Mouse (Mus musculus) c-Kit-negative CD71-positive TER-119-positive erythroid progenitor cells, embryonic 14.5 days (primary cell): ENCODE results near the gene Olfr15.
"Not testable (repeated sequence)": the region's sequence is repeated elsewhere in the genome, so short reads cannot be mapped to it uniquely, and the experiment has no call there.

Source experiments
- DNase-seq: peaks from one replicate; pipeline ENCODE4 v3.0.0-alpha.2; 2013; ENCODE audit warnings: low read depth, low spot score

Olfr15 gene

GRCm38 (mm10) chr16:3830588-3831109, at the start of gene Olfr15:
Olfr15 (plus strand) TSS chr16:3830878.
- DNase-seq: no peak

- DNase-seq: no peak
Measured at GRCm38 (mm10) chr16:3781237-3781636, 49.4 kb upstream of the Olfr15 start.

GRCm38 (mm10) chr16:3788394-3788793, 42.3 kb upstream of the Olfr15 start:
- DNase-seq: no peak

- DNase-seq: no peak
Measured at GRCm38 (mm10) chr16:3808176-3808575, 22.5 kb upstream of the Olfr15 start.

- not testable (repeated sequence) for DNase-seq
Measured at GRCm38 (mm10) chr16:3814667-3815066, 16.0 kb upstream of the Olfr15 start.

- DNase-seq: no peak
Measured at GRCm38 (mm10) chr16:3820202-3820601, 10.5 kb upstream of the Olfr15 start.

- no peak for DNase-seq
Measured at GRCm38 (mm10) chr16:3828021-3828420, 2.7 kb upstream of the Olfr15 start.

- DNase-seq: no peak
Measured at GRCm38 (mm10) chr16:3829727-3830126, 951 bp upstream of the Olfr15 start.

- DNase-seq: no peak
Measured at GRCm38 (mm10) chr16:3835461-3835860, 4.8 kb downstream of the Olfr15 start.

- no peak for DNase-seq
Measured at GRCm38 (mm10) chr16:3839157-3839885, 8.6 kb downstream of the Olfr15 start.

GRCm38 (mm10) chr16:3842989-3843388, 12.3 kb downstream of the Olfr15 start:
- DNase-seq: no peak

GRCm38 (mm10) chr16:3843796-3844195, 13.1 kb downstream of the Olfr15 start:
- no peak for DNase-seq

- peak; percentile 91 for DNase-seq
Measured at GRCm38 (mm10) chr16:3846711-3847518, 16.2 kb downstream of the Olfr15 start, which contains the start of gene Zfp174. Zfp174 (plus strand) TSS chr16:3847268.

GRCm38 (mm10) chr16:3847871-3848270, 17.2 kb downstream of the Olfr15 start:
- no peak for DNase-seq

GRCm38 (mm10) chr16:3848416-3848815, 17.7 kb downstream of the Olfr15 start:
- DNase-seq: no peak

GRCm38 (mm10) chr16:3851301-3851700, 20.6 kb downstream of the Olfr15 start:
- DNase-seq: not testable (repeated sequence)

- no peak for DNase-seq
Measured at GRCm38 (mm10) chr16:3852586-3852985, 21.9 kb downstream of the Olfr15 start.

- no peak for DNase-seq
Measured at GRCm38 (mm10) chr16:3854437-3855182, 23.9 kb downstream of the Olfr15 start.

- no peak for DNase-seq
Measured at GRCm38 (mm10) chr16:3855776-3856175, 25.1 kb downstream of the Olfr15 start.

- no peak for DNase-seq
Measured at GRCm38 (mm10) chr16:3859254-3859653, 28.6 kb downstream of the Olfr15 start.

- DNase-seq: no peak
Measured at GRCm38 (mm10) chr16:3871815-3872214, 41.1 kb downstream of the Olfr15 start.
